Mouse (Mus musculus) embryo, embryonic 9.5 days (tissue): ENCODE data around the gene Ddx3y.

Experiments
- DNase-seq: peaks from one replicate; pipeline ENCODE4 v3.0.0-alpha.2; 2017; ENCODE audit errors: extremely low spot score

Gene Ddx3y

GRCm38 (mm10) chrY:1286171-1286795 is at the start of gene Ddx3y:
Gene Ddx3y (minus strand): TSS chrY:1286629.
- peak; percentile 36 for DNase-seq

GRCm38 (mm10) chrY:1293708-1294107 is 7.3 kb upstream of the Ddx3y start:
- no peak for DNase-seq

- DNase-seq: no peak
Observed at GRCm38 (mm10) chrY:1285735-1286134, 694 bp downstream of the Ddx3y start.

GRCm38 (mm10) chrY:1246117-1246516 is 40.3 kb downstream of the Ddx3y start:
- peak; percentile 0 for DNase-seq

GRCm38 (mm10) chrY:1245426-1245863 is 41.0 kb downstream of the Ddx3y start, which contains the start of gene Uty:
Gene Uty (minus strand): TSS chrY:1245759.
- peak; percentile 51 for DNase-seq

- peak; percentile 13 for DNase-seq
Observed at GRCm38 (mm10) chrY:1244940-1245339, 41.5 kb downstream of the Ddx3y start.

GRCm38 (mm10) chrY:1244421-1244820 is 42.0 kb downstream of the Ddx3y start:
- DNase-seq: no peak

GRCm38 (mm10) chrY:1220001-1220400 is 66.4 kb downstream of the Ddx3y start:
- DNase-seq: no peak
